Mouse (Mus musculus): ENCODE measurements at regions not wholly inside any gene's neighbourhood (a gene's known extent, or its start where the extent isn't known, plus 50 kb on each side); places are given as distances from the start of the nearest gene placed in this dataset.
"Not testable (repeated sequence)": the region's sequence is repeated elsewhere in the genome, so short reads cannot be mapped to it uniquely, and the experiment has no call there.

GRCm38 (mm10) chr16:15157852-15158251 is 159.4 kb upstream of the Gm21897 start:
- DNase-seq (ENCODE audit: low read depth, low spot score), result no peak

- DNase-seq (ENCODE audit: low read depth, low spot score), result no peak
Measured at GRCm38 (mm10) chr16:15175516-15175915, 141.7 kb upstream of the Gm21897 start.

GRCm38 (mm10) chr16:15185714-15186113 is 131.5 kb upstream of the Gm21897 start:
- DNase-seq (ENCODE audit: low read depth, low spot score), result no peak

- DNase-seq (ENCODE audit: low read depth, low spot score), result no peak
Measured at GRCm38 (mm10) chr16:15194926-15195711, 122.1 kb upstream of the Gm21897 start.

- DNase-seq (ENCODE audit: low read depth, low spot score), result not testable (repeated sequence)
Measured at GRCm38 (mm10) chr16:15195931-15196330, 121.3 kb upstream of the Gm21897 start.

GRCm38 (mm10) chr16:15196855-15197254 is 120.4 kb upstream of the Gm21897 start:
- no peak for DNase-seq (ENCODE audit: low read depth, low spot score)

GRCm38 (mm10) chr16:15215921-15216320 is 101.3 kb upstream of the Gm21897 start:
- no peak for DNase-seq (ENCODE audit: low read depth, low spot score)

- no peak for DNase-seq (ENCODE audit: low read depth, low spot score)
Measured at GRCm38 (mm10) chr16:15220961-15221547, 96.2 kb upstream of the Gm21897 start.

- no peak for DNase-seq (ENCODE audit: low read depth, low spot score)
Measured at GRCm38 (mm10) chr16:15237836-15238235, 79.4 kb upstream of the Gm21897 start.

- DNase-seq (ENCODE audit: low read depth, low spot score), result no peak
Measured at GRCm38 (mm10) chr16:15238449-15238848, 78.8 kb upstream of the Gm21897 start.

GRCm38 (mm10) chr16:15250186-15250585 is 67.1 kb upstream of the Gm21897 start:
- DNase-seq (ENCODE audit: low read depth, low spot score), result no peak

GRCm38 (mm10) chr16:15251686-15252085 is 65.6 kb upstream of the Gm21897 start:
- no peak for DNase-seq (ENCODE audit: low read depth, low spot score)

- no peak for DNase-seq (ENCODE audit: low read depth, low spot score)
Measured at GRCm38 (mm10) chr16:15252666-15253347, 64.5 kb upstream of the Gm21897 start.

GRCm38 (mm10) chr16:15253348-15253693 is 63.9 kb upstream of the Gm21897 start:
- DNase-seq (ENCODE audit: low read depth, low spot score), result no peak

GRCm38 (mm10) chr16:15254669-15255068 is 62.6 kb upstream of the Gm21897 start:
- no peak for DNase-seq (ENCODE audit: low read depth, low spot score)

GRCm38 (mm10) chr16:15259474-15259873 is 57.8 kb upstream of the Gm21897 start:
- DNase-seq (ENCODE audit: low read depth, low spot score), result no peak

GRCm38 (mm10) chr16:15260069-15260468 is 57.2 kb upstream of the Gm21897 start:
- no peak for DNase-seq (ENCODE audit: low read depth, low spot score)

Data from retina, postnatal 7 days (tissue).